Mouse (Mus musculus) MEL (cell line): ENCODE data around the gene 4931414P19Rik. TPM values are rescaled to one million over a fixed set of nuclear protein-coding genes. Genes with fewer than 3 reads are reported as not detected.
A peak's percentile ranks its signal among the peaks of the same experiment; 100 is the strongest.

Experiments used
- DNase-seq: peaks from one replicate; pipeline ENCODE4 v3.0.0; 2011; ENCODE audit warnings: low read depth, low spot score
- H3K27ac ChIP-seq: 2 replicates; pipeline ENCODE4 v1.5.1; 2012; ENCODE audit warnings: low read depth, mild to moderate bottlenecking, control low read depth, low read length, moderate library complexity; ENCODE audit not compliant: control insufficient read depth
- H3K27me3 ChIP-seq, 2 experiments: fragments of 150-350 bp in 1 of 2; sonication (generic) in 1 of 2; 2 replicates each; pipeline ENCODE4 v1.6.1; 2012; ENCODE audit warnings: low read length in 2 of 2, mild to moderate bottlenecking in 2 of 2, improper control_type of control experiment in 1 of 2, moderate library complexity in 1 of 2; ENCODE audit not compliant: insufficient read depth in 2 of 2, control insufficient read depth in 1 of 2
- H3K36me3 ChIP-seq, 2 experiments: 2 replicates each; pipeline ENCODE4 v1.6.1; 2012 to 2014; ENCODE audit warnings: low read length in 2 of 2, improper control_type of control experiment in 1 of 2, inconsistent platforms in 1 of 2, mild to moderate bottlenecking in 1 of 2; ENCODE audit not compliant: insufficient read depth in 2 of 2, control insufficient read depth in 1 of 2
- H3K4me1 ChIP-seq, 2 experiments: fragments of 150-350 bp in 1 of 2; sonication (generic) in 1 of 2; 2 replicates each; pipeline ENCODE4 v1.6.1; 2012; ENCODE audit warnings: low read length in 2 of 2, improper control_type of control experiment in 1 of 2, mild to moderate bottlenecking in 1 of 2; ENCODE audit not compliant: insufficient read depth in 2 of 2, control insufficient read depth in 1 of 2
- H3K4me3 ChIP-seq, 2 experiments: fragments of 150-350 bp in 1 of 2; sonication (generic) in 1 of 2; 2 replicates each; pipeline ENCODE4 v1.5.1; 2012; ENCODE audit warnings: low read depth in 2 of 2, low read length in 2 of 2, mild to moderate bottlenecking in 2 of 2, moderate library complexity in 2 of 2, control low read depth in 1 of 2, improper control_type of control experiment in 1 of 2; ENCODE audit not compliant: control insufficient read depth in 1 of 2, insufficient read depth in 1 of 2
- H3K79me2 ChIP-seq: 2 replicates; pipeline ENCODE4 v1.6.1; 2012; ENCODE audit warnings: mild to moderate bottlenecking, low read length, moderate library complexity; ENCODE audit not compliant: control insufficient read depth, poor library complexity, insufficient read depth
- H3K9ac ChIP-seq: 2 replicates; pipeline ENCODE4 v1.6.1; 2012; ENCODE audit warnings: low read depth, mild to moderate bottlenecking, control low read depth, low read length, moderate library complexity; ENCODE audit not compliant: control insufficient read depth, poor library complexity, severe bottlenecking
- H3K9me3 ChIP-seq: fragments of 150-350 bp; sonication (generic); replicated peaks from 2 replicates; pipeline ENCODE4 v1.6.1; 2012; ENCODE audit warnings: mild to moderate bottlenecking, low read length, improper control_type of control experiment, moderate library complexity; ENCODE audit not compliant: insufficient read depth
- BHLHE40 ChIP-seq: IDR thresholded peaks from 2 replicates; pipeline ENCODE4 v1.6.1; 2012; ENCODE audit warnings: low read depth, mild to moderate bottlenecking, inconsistent platforms, low read length, improper control_type of control experiment, borderline replicate concordance
- CHD1 ChIP-seq: IDR thresholded peaks from 2 replicates; pipeline ENCODE4 v1.6.1; 2012; ENCODE audit warnings: low read depth, mild to moderate bottlenecking, inconsistent platforms, low read length, improper control_type of control experiment
- CTCF ChIP-seq, 3 experiments: IDR thresholded peaks in 2 of 3; conservative IDR thresholded peaks in 1 of 3; 2 replicates each; pipeline ENCODE4 v1.5.1; 2011 to 2012; ENCODE audit warnings: low read length in 3 of 3, low read depth in 2 of 3, mild to moderate bottlenecking in 2 of 3, improper control_type of control experiment in 1 of 3, inconsistent platforms in 1 of 3, mixed read lengths in 1 of 3, moderate library complexity in 1 of 3; ENCODE audit not compliant: control insufficient read depth in 1 of 3, insufficient read depth in 1 of 3, poor library complexity in 1 of 3, severe bottlenecking in 1 of 3
- ELF1 ChIP-seq: IDR thresholded peaks from 2 replicates; pipeline ENCODE4 v1.6.1; 2014; ENCODE audit warnings: low read depth, mild to moderate bottlenecking, inconsistent platforms, low read length, improper control_type of control experiment, moderate library complexity
- EP300 ChIP-seq, 2 experiments: IDR thresholded peaks; 2 replicates each; pipeline ENCODE4 v1.6.1; 2011; ENCODE audit warnings: improper control_type of control experiment in 2 of 2, low read length in 2 of 2, low read depth in 1 of 2, mild to moderate bottlenecking in 1 of 2
- ETS1 ChIP-seq: IDR thresholded peaks from 2 replicates; pipeline ENCODE4 v1.6.1; 2012; ENCODE audit warnings: low read depth, mild to moderate bottlenecking, inconsistent platforms, low read length, improper control_type of control experiment, moderate library complexity
- GABPA ChIP-seq: IDR thresholded peaks from 2 replicates; pipeline ENCODE4 v1.6.1; 2012; ENCODE audit warnings: low read depth, mild to moderate bottlenecking, inconsistent platforms, low read length, improper control_type of control experiment, moderate library complexity
- GATA1 ChIP-seq: IDR thresholded peaks from 2 replicates; pipeline ENCODE4 v1.6.1; 2011; ENCODE audit warnings: low read depth, low read length, improper control_type of control experiment
- HCFC1 ChIP-seq: IDR thresholded peaks from 2 replicates; pipeline ENCODE4 v1.6.1; 2012; ENCODE audit warnings: low read depth, mild to moderate bottlenecking, inconsistent platforms, low read length, improper control_type of control experiment, moderate library complexity
- JUND ChIP-seq: IDR thresholded peaks from 2 replicates; pipeline ENCODE4 v1.6.1; 2011; ENCODE audit warnings: low read depth, mild to moderate bottlenecking, improper control_type of control experiment, low read length
- KAT2A ChIP-seq: conservative IDR thresholded peaks from 2 replicates; pipeline ENCODE4 v1.6.1; 2012; ENCODE audit warnings: low read depth, low read length, improper control_type of control experiment, inconsistent platforms
- MAZ ChIP-seq: IDR thresholded peaks from 2 replicates; pipeline ENCODE4 v1.6.1; 2012; ENCODE audit warnings: low read depth, mild to moderate bottlenecking, inconsistent platforms, low read length, improper control_type of control experiment
- MEF2A ChIP-seq: IDR thresholded peaks from 2 replicates; pipeline ENCODE4 v1.6.1; 2014; ENCODE audit warnings: low read depth, mild to moderate bottlenecking, inconsistent platforms, low read length, improper control_type of control experiment; ENCODE audit not compliant: poor library complexity, insufficient replicate concordance, severe bottlenecking; ENCODE audit errors: extremely low read depth
- MXI1 ChIP-seq: IDR thresholded peaks from 2 replicates; pipeline ENCODE4 v1.6.1; 2011; ENCODE audit warnings: mild to moderate bottlenecking, low read depth, low read length, improper control_type of control experiment
- MYB ChIP-seq: IDR thresholded peaks from 2 replicates; pipeline ENCODE4 v1.6.1; 2011; ENCODE audit warnings: mild to moderate bottlenecking, low read depth, low read length, improper control_type of control experiment
- MYC ChIP-seq: IDR thresholded peaks from 2 replicates; pipeline ENCODE4 v1.6.1; 2011; ENCODE audit warnings: low read depth, mild to moderate bottlenecking, low read length, improper control_type of control experiment, moderate library complexity
- NELFE ChIP-seq: IDR thresholded peaks from 2 replicates; pipeline ENCODE4 v1.6.1; 2011; ENCODE audit warnings: low read depth, low read length, improper control_type of control experiment
- NRF1 ChIP-seq: IDR thresholded peaks from 2 replicates; pipeline ENCODE4 v1.6.1; 2014; ENCODE audit warnings: low read depth, mild to moderate bottlenecking, inconsistent platforms, low read length, improper control_type of control experiment, moderate library complexity; ENCODE audit not compliant: poor library complexity, insufficient read depth, severe bottlenecking
- POLR2AphosphoS2 ChIP-seq: IDR thresholded peaks from 2 replicates; pipeline ENCODE4 v1.6.1; 2011; ENCODE audit warnings: low read length, improper control_type of control experiment
- POLR2AphosphoS5 ChIP-seq: IDR thresholded peaks from 2 replicates; pipeline ENCODE4 v1.6.1; 2012; ENCODE audit warnings: low read depth, borderline replicate concordance, mild to moderate bottlenecking, inconsistent platforms, low read length, moderate library complexity, mixed read lengths
- RAD21 ChIP-seq: IDR thresholded peaks from 2 replicates; pipeline ENCODE4 v1.6.1; 2011; ENCODE audit warnings: mild to moderate bottlenecking, low read depth, low read length, improper control_type of control experiment
- RCOR1 ChIP-seq: IDR thresholded peaks from 2 replicates; pipeline ENCODE4 v1.6.1; 2012; ENCODE audit warnings: low read depth, mild to moderate bottlenecking, inconsistent platforms, low read length, improper control_type of control experiment
- SMC3 ChIP-seq: IDR thresholded peaks from 2 replicates; pipeline ENCODE4 v1.6.1; 2011; ENCODE audit warnings: low read depth, low read length, improper control_type of control experiment
- TAL1 ChIP-seq: IDR thresholded peaks from 2 replicates; pipeline ENCODE4 v1.6.1; 2012; ENCODE audit warnings: mild to moderate bottlenecking, inconsistent platforms, low read length, moderate library complexity, mixed read lengths
- TBP ChIP-seq: IDR thresholded peaks from 2 replicates; pipeline ENCODE4 v1.8.0; 2011; ENCODE audit warnings: low read depth, low read length, improper control_type of control experiment
- TCF12 ChIP-seq: IDR thresholded peaks from 2 replicates; pipeline ENCODE4 v1.6.1; 2014; ENCODE audit warnings: low read depth, mild to moderate bottlenecking, inconsistent platforms, low read length, improper control_type of control experiment, moderate library complexity
- UBTF ChIP-seq: IDR thresholded peaks from 2 replicates; pipeline ENCODE4 v1.6.1; 2012; ENCODE audit warnings: low read depth, mild to moderate bottlenecking, inconsistent platforms, low read length, improper control_type of control experiment, moderate library complexity, borderline replicate concordance; ENCODE audit not compliant: insufficient read depth
- USF2 ChIP-seq, 2 experiments: IDR thresholded peaks; 2 replicates each; pipeline ENCODE4 v1.6.1; 2011 to 2012; ENCODE audit warnings: improper control_type of control experiment in 2 of 2, low read length in 2 of 2, borderline replicate concordance in 1 of 2, inconsistent platforms in 1 of 2, low read depth in 1 of 2, mild to moderate bottlenecking in 1 of 2; ENCODE audit not compliant: insufficient read depth in 1 of 2
- ZC3H11A ChIP-seq: IDR thresholded peaks from 2 replicates; pipeline ENCODE4 v1.6.1; 2012; ENCODE audit warnings: low read depth, mild to moderate bottlenecking, inconsistent platforms, low read length, improper control_type of control experiment
- ZMIZ1 ChIP-seq: IDR thresholded peaks from 2 replicates; pipeline ENCODE4 v1.6.1; 2012; ENCODE audit warnings: low read depth, mild to moderate bottlenecking, inconsistent platforms, low read length, improper control_type of control experiment, moderate library complexity
- ZNF384 ChIP-seq: IDR thresholded peaks from 2 replicates; pipeline ENCODE4 v1.6.1; 2012; ENCODE audit warnings: low read depth, mild to moderate bottlenecking, inconsistent platforms, low read length, improper control_type of control experiment
- polyA plus RNA-seq, 2 experiments: library from polyadenylated mRNA; stranded (reverse) in 1 of 2; unstranded in 1 of 2; fragments of >175 nt in 1 of 2; fragments of >200 nt in 1 of 2; gene quantifications; 2 replicates each; pipeline versions ENCODE4 v1.2.1 to v1.2.4; 2012; ENCODE audit warnings: low replicate concordance in 2 of 2, low read depth in 1 of 2; ENCODE audit not compliant: insufficient read length in 2 of 2, insufficient read depth in 1 of 2, missing spikeins in 1 of 2
- total RNA-seq: library from RNA; depleted of rRNA; stranded (reverse); fragments of 300-350 nt; gene quantifications from 2 replicates; pipeline ENCODE4 v1.2.3, GENCODE M21; 2012

Gene 4931414P19Rik
- total and polyA plus RNA-seq, 3 experiments = 1.9 to 4.8 TPM; not detected in 1

DNA sequence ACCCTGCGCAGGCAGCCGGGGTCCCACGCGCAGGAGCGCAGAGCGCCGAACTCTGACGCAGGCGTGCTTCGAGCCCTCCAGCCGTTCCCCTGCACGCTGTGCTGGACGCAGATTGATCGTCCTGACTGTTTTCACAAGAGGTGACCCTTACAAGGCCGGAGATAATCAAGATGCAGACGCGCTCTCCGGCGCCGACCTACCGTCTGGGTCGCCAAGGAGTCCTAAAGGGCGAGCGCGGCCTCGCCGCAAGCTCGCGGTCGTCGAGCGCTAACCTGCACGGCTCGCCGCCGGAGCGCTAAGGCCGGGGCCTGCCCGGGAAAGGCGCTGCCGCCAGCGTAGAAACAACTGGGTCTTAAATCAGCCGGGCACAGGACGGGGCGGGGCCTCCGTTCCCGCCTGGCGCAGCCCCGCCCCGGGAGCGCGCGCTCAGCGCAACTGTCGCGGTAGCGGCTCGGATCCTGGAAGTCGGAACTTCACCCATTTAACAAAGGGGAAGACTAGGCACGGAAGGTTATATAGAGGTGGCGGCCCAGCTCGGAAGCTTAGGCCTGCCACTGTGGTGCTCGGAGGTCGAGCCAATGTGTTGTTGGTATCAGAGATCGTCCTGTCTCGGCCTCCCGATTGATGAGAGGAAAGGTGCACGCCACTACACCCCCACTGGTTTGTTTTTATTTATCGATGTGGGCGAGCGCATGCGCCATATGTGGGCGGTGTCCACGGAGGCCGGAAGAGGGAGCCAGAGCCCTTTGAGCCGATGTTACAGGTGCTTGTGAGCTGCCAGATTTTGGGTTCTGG lies 51.6 kb downstream of the 4931414P19Rik start, which contains the start of gene Haus4 (continued):
- TF ChIP-seq RCOR1 (peak; percentile 32; the same call in 1 of the 2 replicates), ZMIZ1 (peak; percentile 96), POLR2AphosphoS5 (no peak; the same call in 1 of the 2 replicates), ETS1 (peak; percentile 43)

DNA sequence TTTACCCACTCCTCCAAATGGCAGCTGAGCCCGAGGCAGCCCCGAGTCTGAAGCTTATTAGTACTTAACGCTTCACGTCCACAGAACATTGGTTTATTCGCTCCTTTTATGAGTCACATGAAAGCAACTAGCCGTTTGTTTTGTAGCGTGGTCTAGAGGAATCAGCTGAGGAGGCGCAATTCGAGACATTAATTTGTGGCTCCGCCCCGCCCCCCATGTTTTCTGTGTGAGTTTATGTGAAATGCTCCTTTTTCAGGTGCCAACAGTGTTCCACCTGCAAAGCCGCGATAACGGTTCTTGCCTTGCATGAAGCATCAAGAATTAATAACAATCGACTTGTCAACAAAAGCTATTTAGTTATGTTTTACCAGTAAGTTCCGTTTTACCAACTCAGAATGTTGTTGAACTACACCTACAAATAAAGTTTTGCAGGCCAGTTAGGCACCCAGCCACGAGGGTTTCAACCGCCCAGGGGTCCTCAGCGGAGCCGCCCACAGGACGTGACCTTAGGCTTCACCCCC lies 52.3 kb downstream of the 4931414P19Rik start:
- peak overlapping the region; percentile 91 for H3K27ac ChIP-seq
- H3K36me3 ChIP-seq = peaks cover 3 to 4% of the 10 kb centered on the region in 2 experiments; a peak in 2 of 4 replicates
- no peaks in the 10 kb centered on the region for H3K9me3 ChIP-seq
- H3K4me3 ChIP-seq = peak overlapping the region; percentile 64 to 85
- peaks cover 4% of the 10 kb centered on the region; the same call in 1 of the 2 replicates for H3K79me2 ChIP-seq
- H3K27me3 ChIP-seq = peaks cover 0 to 1% of the 10 kb centered on the region in 2 experiments; a peak in 1 of 4 replicates
- H3K4me1 ChIP-seq = peaks cover 3 to 6% of the 10 kb centered on the region in 2 experiments; a peak in 2 of 4 replicates
- H3K9ac ChIP-seq = peak overlapping the region; percentile 83
- peak; percentile 86 for DNase-seq
- TF ChIP-seq JUND = no peak
- TF ChIP-seq SMC3 = no peak
- TF ChIP-seq TCF12 = peak; percentile 57; the same call in 1 of the 2 replicates
- TF ChIP-seq RCOR1 = 0 out of 2 replicates have a peak, but pooled peaks have one; percentile 8
- no peak for TF ChIP-seq NELFE
- peak; percentile 60; the same call in 1 of the 2 replicates for TF ChIP-seq GATA1
- TF ChIP-seq ZC3H11A = no peak
- TF ChIP-seq MEF2A = no peak
- TF ChIP-seq CTCF (IDR thresholded peaks at IDR 0.05 in 2 of 3, conservative IDR thresholded peaks at IDR 0.05 in 1 of 3; ENCODE audit: control insufficient read depth in 1 of 3, insufficient read depth in 1 of 3, low read depth in 2 of 3, low read length in 3 of 3, poor library complexity in 1 of 3, severe bottlenecking in 1 of 3) = no peak
- no peak for TF ChIP-seq ZNF384
- no peak; the same call in 1 of the 2 replicates for TF ChIP-seq UBTF
- no peak for TF ChIP-seq HCFC1
- no peak for TF ChIP-seq MAZ
- no peak for TF ChIP-seq KAT2A
- peak; percentile 84 for TF ChIP-seq MXI1
- TF ChIP-seq RAD21 = no peak
- TF ChIP-seq TBP = no peak
- TF ChIP-seq TAL1 = peak; percentile 76
- no peak for TF ChIP-seq USF2 (IDR thresholded peaks at IDR 0.05; ENCODE audit: borderline replicate concordance in 1 of 2, insufficient read depth in 1 of 2, low read depth in 1 of 2, low read length in 2 of 2)
- no peak for TF ChIP-seq GABPA
- TF ChIP-seq MYC = peak; percentile 78; the same call in 1 of the 2 replicates
- TF ChIP-seq CHD1 = no peak
- TF ChIP-seq POLR2AphosphoS2 = no peak
- TF ChIP-seq EP300 (IDR thresholded peaks at IDR 0.05; ENCODE audit: low read depth in 1 of 2, low read length in 2 of 2) = peak; percentile 32 to 50; a peak in 3 of 4 replicates
- no peak for TF ChIP-seq POLR2AphosphoS5
- TF ChIP-seq BHLHE40 = no peak
- TF ChIP-seq NRF1 = no peak
- no peak; the same call in 1 of the 2 replicates for TF ChIP-seq MYB
- TF ChIP-seq ZMIZ1 = no peak
- no peak for TF ChIP-seq ELF1
